Mouse (Mus musculus) limb, embryonic 12.5 days (tissue): ENCODE measurements around the gene Hexa. TPM values are rescaled to one million over a fixed set of nuclear protein-coding genes. Genes with fewer than 3 reads are reported as not detected.

Source experiments
- ATAC-seq: fragments of 200-750 bp; cut with Nextera tagmentation; 2 replicates; pipeline ENCODE4 v1.8.0; 2017; ENCODE audit warnings: low read depth, moderate TSS enrichment; ENCODE audit not compliant: insufficient number of reproducible peaks, insufficient read depth, low FRiP score, low TSS enrichment
- H3K27ac ChIP-seq: fragments of 300-500 bp; sonication (generic); 2 replicates; pipeline ENCODE4 v1.5.1; 2016; ENCODE audit warnings: mild to moderate bottlenecking, moderate library complexity
- H3K27me3 ChIP-seq: fragments of 300-500 bp; sonication (generic); 2 replicates; pipeline ENCODE4 v1.6.1; 2016; ENCODE audit warnings: mild to moderate bottlenecking, moderate library complexity
- H3K36me3 ChIP-seq: fragments of 300-500 bp; sonication (generic); 2 replicates; pipeline ENCODE4 v1.6.1; 2016; ENCODE audit warnings: mild to moderate bottlenecking, moderate library complexity
- H3K4me1 ChIP-seq: fragments of 300-500 bp; sonication (generic); replicated peaks from 2 replicates; pipeline ENCODE4 v1.6.1; 2016
- H3K4me2 ChIP-seq: fragments of 300-500 bp; sonication (generic); 2 replicates; pipeline ENCODE4 v1.6.1; 2016; ENCODE audit warnings: mild to moderate bottlenecking, moderate library complexity
- H3K4me3 ChIP-seq: fragments of 300-500 bp; sonication (generic); replicated peaks from 2 replicates; pipeline ENCODE4 v1.5.1; 2016; ENCODE audit warnings: mild to moderate bottlenecking
- H3K9ac ChIP-seq: fragments of 300-500 bp; sonication (generic); replicated peaks from 2 replicates; pipeline ENCODE4 v1.6.1; 2016; ENCODE audit warnings: mild to moderate bottlenecking, moderate library complexity
- H3K9me3 ChIP-seq: fragments of 300-500 bp; sonication (generic); 2 replicates; pipeline ENCODE4 v1.6.1; 2016; ENCODE audit warnings: mild to moderate bottlenecking, moderate library complexity
- WGBS: fragments of 180-500 bp; shearing (Covaris S2); methylation state at CpG from one replicate; pipeline ENCODE4 v1.1.7; 2016; 5-methylcytosine and 5-hydroxymethylcytosine counted together
- polyA plus RNA-seq: library from polyadenylated mRNA; unstranded; fragments of >200 nt; fragmentation: Nextera tagmentation; extraction: Ambion mirVana; gene quantifications from 2 replicates; pipeline ENCODE4 v1.2.1, GENCODE M21; 2016

Gene Hexa
- polyA plus RNA-seq, 1 experiment from 2014 or later = 49.7 TPM

- Histone ChIP-seq H3K27me3 (peaks cover 18% of the 10 kb centered on the region), H3K4me1 (0 out of 2 replicates have a peak, but pooled peaks cover 5% of the 10 kb centered on the region), H3K9ac (no peak overlapping the region), H3K4me2 (no peak overlapping the region), H3K36me3 (no peaks in the 10 kb centered on the region), H3K27ac (no peak overlapping the region), H3K4me3 (no peak overlapping the region), H3K9me3 (no peaks in the 10 kb centered on the region)
- ATAC-seq = no peak
- WGBS = 82% methylated on average over 10 of the region's 10 CpGs
Measured at GRCm38 (mm10) chr9:59589703-59590439, 50.5 kb downstream of the Hexa start.

DNA sequence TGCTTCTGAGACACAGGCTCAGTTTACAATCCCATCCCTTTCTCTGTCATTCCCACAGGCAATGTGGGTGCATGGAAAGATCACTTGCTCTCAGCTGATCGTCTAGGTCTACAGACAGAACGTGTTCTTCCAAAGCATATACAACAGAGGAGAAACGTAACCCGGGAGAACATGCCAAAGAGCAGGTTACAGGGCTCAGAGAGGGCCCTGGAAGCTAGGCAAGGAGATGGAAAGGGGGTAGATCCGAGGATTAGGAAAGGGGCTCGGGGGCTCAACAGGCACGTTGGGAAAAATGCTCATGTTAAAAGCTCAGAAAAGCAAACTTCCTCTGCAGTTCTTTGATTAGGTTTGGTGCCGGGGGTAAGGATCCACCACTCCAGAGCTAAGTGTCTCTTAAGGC lies 62.3 kb downstream of the Hexa start:
- no peaks in the 10 kb centered on the region for H3K4me1 ChIP-seq
- 75% methylated on average over 8 of the region's 8 CpGs for WGBS
- peaks cover 34% of the 10 kb centered on the region for H3K27me3 ChIP-seq
- H3K4me3 ChIP-seq = no peak overlapping the region
- H3K9ac ChIP-seq = no peak overlapping the region
- H3K27ac ChIP-seq = no peak overlapping the region
- H3K36me3 ChIP-seq = no peaks in the 10 kb centered on the region
- H3K9me3 ChIP-seq = no peaks in the 10 kb centered on the region
- H3K4me2 ChIP-seq = no peak overlapping the region
- no peak for ATAC-seq

DNA sequence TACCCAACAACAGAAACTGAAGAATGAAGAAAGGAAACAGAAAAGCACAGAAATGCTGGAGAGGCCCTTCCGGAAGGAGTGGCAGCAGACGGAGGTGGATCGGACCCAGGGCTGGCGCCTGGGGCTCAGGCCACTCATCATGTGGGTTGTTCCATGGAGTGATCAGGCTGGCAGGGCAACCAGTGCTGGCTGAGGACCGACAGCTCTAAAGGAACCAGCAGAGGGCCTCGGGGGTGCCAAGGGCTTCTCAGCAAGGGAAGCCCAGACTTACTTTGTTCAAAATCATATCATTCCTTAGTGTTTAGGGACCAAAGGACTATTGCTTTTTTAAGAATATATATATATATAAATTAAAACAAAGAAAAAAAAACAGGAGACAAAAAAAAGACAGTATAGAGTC lies 66.6 kb downstream of the Hexa start:
- no peaks in the 10 kb centered on the region for H3K4me1 ChIP-seq
- no peaks in the 10 kb centered on the region for H3K36me3 ChIP-seq
- WGBS = 53% methylated on average over 6 of the region's 6 CpGs
- H3K9me3 ChIP-seq = no peaks in the 10 kb centered on the region
- no peak overlapping the region for H3K4me3 ChIP-seq
- H3K27ac ChIP-seq = no peak overlapping the region
- no peak overlapping the region for H3K4me2 ChIP-seq
- no peak for ATAC-seq
- H3K9ac ChIP-seq = no peak overlapping the region
- H3K27me3 ChIP-seq = peaks cover 34% of the 10 kb centered on the region

GRCm38 (mm10) chr9:59610950-59611349 lies 71.6 kb downstream of the Hexa start:
- Histone ChIP-seq H3K36me3 (no peaks in the 10 kb centered on the region), H3K27ac (no peak overlapping the region), H3K4me1 (no peaks in the 10 kb centered on the region), H3K4me2 (no peak overlapping the region), H3K9me3 (no peaks in the 10 kb centered on the region), H3K27me3 (no peaks in the 10 kb centered on the region; the same call in 1 of the 2 replicates), H3K4me3 (no peak overlapping the region), H3K9ac (no peak overlapping the region)
- no peak for ATAC-seq
- WGBS = 86% methylated on average over 2 of the region's 2 CpGs

Other genes starting within 250 kb of the Hexa start
- 47.4 and 49.5 TPM in 2 replicates for gene Adpgk, start 248.0 kb upstream of the Hexa start, polyA plus RNA-seq
- gene Bbs4, start 186.0 kb upstream of the Hexa start, polyA plus RNA-seq = 17.2 TPM in 2 replicates
- 23.8 and 25.3 TPM in 2 replicates for gene Arih1, start 52.9 kb upstream of the Hexa start, polyA plus RNA-seq
- gene Tmem202, start 307 bp downstream of the Hexa start, polyA plus RNA-seq = 0.19 TPM in 1 of 2 replicates, not detected in the other
- gene Celf6, start 38.4 kb downstream of the Hexa start, polyA plus RNA-seq = 0.26 and 0.39 TPM in 2 replicates
- gene Parp6, start 77.7 kb downstream of the Hexa start, polyA plus RNA-seq = 29.7 and 31.1 TPM in 2 replicates
- gene Pkm, start 116.8 kb downstream of the Hexa start, polyA plus RNA-seq = 1,583 and 1,668 TPM in 2 replicates
- gene Gramd2, start 140.6 kb downstream of the Hexa start, polyA plus RNA-seq = 0.24 and 0.88 TPM in 2 replicates
- gene Senp8, start 211.2 kb downstream of the Hexa start, polyA plus RNA-seq = 11.0 and 14.2 TPM in 2 replicates
- gene Myo9a, start 211.4 kb downstream of the Hexa start, polyA plus RNA-seq = 15.6 and 16.6 TPM in 2 replicates